Mouse (Mus musculus): ENCODE data around the gene Tigd4. TPM values are rescaled to one million over a fixed set of nuclear protein-coding genes. Genes with fewer than 3 reads are reported as not detected.

Tigd4 gene
- total and polyA plus RNA-seq, 2 experiments, result not detected

GRCm38 (mm10) chr3:84640536-84640935, 47.2 kb downstream of the Tigd4 start:
- Histone ChIP-seq H3K4me3 (ENCODE audit: insufficient read depth, low read depth, low read length) (no peak overlapping the region), H3K27me3 (ENCODE audit: control insufficient read depth, insufficient read depth, low read length) (no peaks in the 10 kb centered on the region), H3K27ac (replicated peaks; ENCODE audit: insufficient read depth, low read depth, low read length) (peak overlapping the region; percentile 80), H3K36me3 (ENCODE audit: control insufficient read depth, insufficient read depth, low read length) (no peaks in the 10 kb centered on the region), H3K9ac (ENCODE audit: low read depth, low read length) (peak overlapping the region; percentile 48; the same call in 1 of the 2 replicates), H3K79me2 (ENCODE audit: control insufficient read depth, insufficient read depth, low read length) (no peaks in the 10 kb centered on the region), H3K4me1 (ENCODE audit: control insufficient read depth, insufficient read depth, low read length) (peaks cover 19% of the 10 kb centered on the region)
- TF ChIP-seq POLR2A (IDR thresholded peaks at IDR 0.05; ENCODE audit: extremely low read depth, insufficient read depth, low read length), result no peak
- no peak for TF ChIP-seq CTCF (IDR thresholded peaks at IDR 0.05; ENCODE audit: low read depth, low read length)
- peak; percentile 84 for DNase-seq (ENCODE audit: extremely low read depth, low read depth, low spot score)
- WGBS, result 23% methylated on average over 6 of the region's 6 CpGs

DNA sequence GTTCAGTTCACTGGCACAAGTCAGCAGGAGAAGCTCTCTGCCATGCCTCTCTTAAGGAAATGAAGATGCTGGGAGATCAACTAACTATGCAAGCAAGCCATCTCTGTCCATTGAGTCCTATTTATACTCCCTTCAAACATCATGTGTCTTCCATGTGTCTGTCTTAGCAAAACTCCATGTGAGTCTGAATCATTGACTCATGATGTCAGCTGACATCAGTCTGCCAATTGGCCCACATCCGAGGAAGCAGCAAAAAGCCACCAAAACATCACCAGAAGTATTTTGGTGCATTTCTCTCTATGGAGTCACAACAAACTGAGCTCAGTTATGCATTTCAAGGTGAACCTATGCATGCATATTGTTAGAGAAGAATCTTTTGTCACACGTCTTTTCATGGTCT, 48.0 kb downstream of the Tigd4 start:
- no peak overlapping the region for H3K9ac ChIP-seq (ENCODE audit: low read depth, low read length)
- no peak overlapping the region for H3K27ac ChIP-seq (replicated peaks; ENCODE audit: insufficient read depth, low read depth, low read length)
- H3K27me3 ChIP-seq (ENCODE audit: control insufficient read depth, insufficient read depth, low read length), result no peaks in the 10 kb centered on the region
- no peaks in the 10 kb centered on the region for H3K79me2 ChIP-seq (ENCODE audit: control insufficient read depth, insufficient read depth, low read length)
- no peaks in the 10 kb centered on the region for H3K36me3 ChIP-seq (ENCODE audit: control insufficient read depth, insufficient read depth, low read length)
- no peak for DNase-seq (ENCODE audit: extremely low read depth, low read depth, low spot score)
- peaks cover 22% of the 10 kb centered on the region for H3K4me1 ChIP-seq (ENCODE audit: control insufficient read depth, insufficient read depth, low read length)
- 88% methylated on average over 2 of the region's 2 CpGs for WGBS
- H3K4me3 ChIP-seq (ENCODE audit: insufficient read depth, low read depth, low read length), result no peak overlapping the region
- no peak for TF ChIP-seq CTCF (IDR thresholded peaks at IDR 0.05; ENCODE audit: low read depth, low read length)
- TF ChIP-seq POLR2A (IDR thresholded peaks at IDR 0.05; ENCODE audit: extremely low read depth, insufficient read depth, low read length), result no peak

GRCm38 (mm10) chr3:84642942-84643341, 49.6 kb downstream of the Tigd4 start:
- Histone ChIP-seq H3K27ac (replicated peaks; ENCODE audit: insufficient read depth, low read depth, low read length) (no peak overlapping the region), H3K36me3 (ENCODE audit: control insufficient read depth, insufficient read depth, low read length) (no peaks in the 10 kb centered on the region), H3K9ac (ENCODE audit: low read depth, low read length) (no peak overlapping the region), H3K79me2 (ENCODE audit: control insufficient read depth, insufficient read depth, low read length) (no peaks in the 10 kb centered on the region), H3K4me3 (ENCODE audit: insufficient read depth, low read depth, low read length) (no peak overlapping the region), H3K4me1 (ENCODE audit: control insufficient read depth, insufficient read depth, low read length) (peaks cover 31% of the 10 kb centered on the region), H3K27me3 (ENCODE audit: control insufficient read depth, insufficient read depth, low read length) (no peaks in the 10 kb centered on the region)
- DNase-seq (ENCODE audit: extremely low read depth, low read depth, low spot score), result no peak
- 97% methylated on average over 4 of the region's 4 CpGs for WGBS
- TF ChIP-seq POLR2A (IDR thresholded peaks at IDR 0.05; ENCODE audit: extremely low read depth, insufficient read depth, low read length) (no peak), CTCF (IDR thresholded peaks at IDR 0.05; ENCODE audit: low read depth, low read length) (no peak)

DNA sequence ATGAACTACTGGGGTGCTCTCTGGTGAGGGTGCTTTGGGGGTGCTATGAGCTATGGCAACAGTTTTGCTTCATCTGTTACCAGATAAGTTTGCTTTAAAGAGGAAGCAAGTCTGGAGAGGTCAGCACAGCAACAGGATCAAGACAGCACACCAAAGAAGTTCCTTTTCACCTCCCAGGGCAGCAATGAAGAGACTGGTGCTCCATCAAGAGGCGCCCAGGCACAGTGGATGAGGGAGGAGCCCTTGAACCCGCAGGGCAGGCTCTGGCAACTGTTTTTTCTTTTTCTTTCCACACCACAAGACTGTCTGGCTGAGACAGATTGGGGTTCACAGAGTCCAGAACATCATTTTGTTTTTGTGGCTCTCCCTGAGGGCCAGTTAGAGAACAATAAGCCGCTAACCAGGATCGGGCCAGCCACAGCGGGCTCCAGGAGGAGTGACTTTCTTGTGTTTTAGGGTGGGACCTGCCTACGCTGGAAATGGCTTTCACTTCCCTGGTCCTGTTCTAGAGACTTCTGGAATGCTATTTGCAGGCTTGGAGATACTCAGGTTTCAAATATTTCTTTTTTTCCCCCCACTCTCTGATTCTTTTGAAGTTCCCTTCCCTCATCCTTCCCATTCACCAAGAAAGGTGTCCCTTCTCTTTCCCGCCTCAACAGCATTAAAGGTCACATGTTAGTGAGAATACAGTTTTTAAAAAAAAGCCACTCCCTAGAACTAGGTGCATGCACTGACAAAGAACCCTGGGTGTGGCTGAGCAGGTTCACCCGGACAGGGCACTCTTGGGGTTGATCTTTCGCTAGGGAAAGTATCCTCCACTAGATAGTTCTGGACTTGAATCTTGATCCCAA, 52.0 kb downstream of the Tigd4 start:
- Histone ChIP-seq H3K9ac (ENCODE audit: low read depth, low read length) (no peak overlapping the region), H3K27me3 (ENCODE audit: control insufficient read depth, insufficient read depth, low read length) (no peaks in the 10 kb centered on the region), H3K79me2 (ENCODE audit: control insufficient read depth, insufficient read depth, low read length) (no peaks in the 10 kb centered on the region), H3K36me3 (ENCODE audit: control insufficient read depth, insufficient read depth, low read length) (no peaks in the 10 kb centered on the region), H3K27ac (replicated peaks; ENCODE audit: insufficient read depth, low read depth, low read length) (no peak overlapping the region), H3K4me3 (ENCODE audit: insufficient read depth, low read depth, low read length) (no peak overlapping the region), H3K4me1 (ENCODE audit: control insufficient read depth, insufficient read depth, low read length) (peaks cover 24% of the 10 kb centered on the region)
- TF ChIP-seq POLR2A (IDR thresholded peaks at IDR 0.05; ENCODE audit: extremely low read depth, insufficient read depth, low read length) (no peak), CTCF (IDR thresholded peaks at IDR 0.05; ENCODE audit: low read depth, low read length) (no peak)
- WGBS, result 85% methylated on average over 9 of the region's 9 CpGs
- no peak for DNase-seq (ENCODE audit: extremely low read depth, low read depth, low spot score)

GRCm38 (mm10) chr3:84646007-84646290, 52.6 kb downstream of the Tigd4 start:
- H3K9ac ChIP-seq (ENCODE audit: low read depth, low read length), result no peak overlapping the region
- H3K79me2 ChIP-seq (ENCODE audit: control insufficient read depth, insufficient read depth, low read length), result no peaks in the 10 kb centered on the region
- no peaks in the 10 kb centered on the region for H3K36me3 ChIP-seq (ENCODE audit: control insufficient read depth, insufficient read depth, low read length)
- DNase-seq (ENCODE audit: extremely low read depth, low read depth, low spot score), result no peak
- H3K4me1 ChIP-seq (ENCODE audit: control insufficient read depth, insufficient read depth, low read length), result peaks cover 22% of the 10 kb centered on the region
- H3K4me3 ChIP-seq (ENCODE audit: insufficient read depth, low read depth, low read length), result no peak overlapping the region
- 92% methylated on average over 3 of the region's 3 CpGs for WGBS
- H3K27ac ChIP-seq (replicated peaks; ENCODE audit: insufficient read depth, low read depth, low read length), result peak overlapping the region; percentile 60; the same call in 1 of the 2 replicates
- TF ChIP-seq POLR2A (IDR thresholded peaks at IDR 0.05; ENCODE audit: extremely low read depth, insufficient read depth, low read length) (no peak), CTCF (IDR thresholded peaks at IDR 0.05; ENCODE audit: low read depth, low read length) (no peak)
- H3K27me3 ChIP-seq (ENCODE audit: control insufficient read depth, insufficient read depth, low read length), result no peaks in the 10 kb centered on the region

- Histone ChIP-seq H3K4me1 (ENCODE audit: control insufficient read depth, insufficient read depth, low read length) (peaks cover 20% of the 10 kb centered on the region), H3K79me2 (ENCODE audit: control insufficient read depth, insufficient read depth, low read length) (no peaks in the 10 kb centered on the region), H3K4me3 (ENCODE audit: insufficient read depth, low read depth, low read length) (no peak overlapping the region), H3K27me3 (ENCODE audit: control insufficient read depth, insufficient read depth, low read length) (no peaks in the 10 kb centered on the region), H3K36me3 (ENCODE audit: control insufficient read depth, insufficient read depth, low read length) (no peaks in the 10 kb centered on the region), H3K27ac (replicated peaks; ENCODE audit: insufficient read depth, low read depth, low read length) (peak overlapping the region; percentile 60), H3K9ac (ENCODE audit: low read depth, low read length) (no peak overlapping the region)
- peak; percentile 90 for DNase-seq (ENCODE audit: extremely low read depth, low read depth, low spot score)
- WGBS, result 26% methylated on average over 8 of the region's 8 CpGs
- TF ChIP-seq CTCF (IDR thresholded peaks at IDR 0.05; ENCODE audit: low read depth, low read length) (no peak), POLR2A (IDR thresholded peaks at IDR 0.05; ENCODE audit: extremely low read depth, insufficient read depth, low read length) (no peak)
These were observed 53.0 kb downstream of the Tigd4 start for GRCm38 (mm10) chr3:84646331-84646845.

Other genes with a start within 250 kb of the Tigd4 start
- 0.07 and 0.09 TPM in 2 replicates for gene Fhdc1, start 113.1 kb upstream of the Tigd4 start, total RNA-seq (2014; rRNA removed)
- 0.09 and 0.18 TPM in 2 replicates for gene Fhdc1, start 113.1 kb upstream of the Tigd4 start, polyA plus RNA-seq (2012; rRNA removed)
- gene Arfip1, start 10.9 kb upstream of the Tigd4 start, total RNA-seq (2014; rRNA removed), result 17.9 and 21.4 TPM in 2 replicates
- 4.6 and 4.7 TPM in 2 replicates for gene Arfip1, start 10.9 kb upstream of the Tigd4 start, polyA plus RNA-seq (2012; rRNA removed)
- 0.09 and 0.94 TPM in 2 replicates for gene Tmem154, start 72.6 kb downstream of the Tigd4 start, total RNA-seq (2014; rRNA removed)
- gene Tmem154, start 72.6 kb downstream of the Tigd4 start, polyA plus RNA-seq (2012; rRNA removed), result 0.09 and 0.17 TPM in 2 replicates
- gene Fbxw7, start 221.7 kb downstream of the Tigd4 start, total RNA-seq (2014; rRNA removed), result 4.2 and 5.6 TPM in 2 replicates
- 1.4 and 1.7 TPM in 2 replicates for gene Fbxw7, start 221.7 kb downstream of the Tigd4 start, polyA plus RNA-seq (2012; rRNA removed)

Data from liver, adult 2 months (tissue).